Mouse (Mus musculus) hindbrain, embryonic 14.5 days (tissue): ENCODE results near the gene Rdm1. TPM values are rescaled to one million over a fixed set of nuclear protein-coding genes. Genes with fewer than 3 reads are reported as not detected.
"Not testable (repeated sequence)": the region's sequence is repeated elsewhere in the genome, so short reads cannot be mapped to it uniquely, and the experiment has no call there.

ENCODE experiments used
- ATAC-seq: fragments of 200-750 bp; cut with Nextera tagmentation; 2 replicates; pipeline ENCODE4 v1.8.0; 2017; ENCODE audit warnings: moderate number of reproducible peaks, mild to moderate bottlenecking, moderate TSS enrichment, moderate library complexity; ENCODE audit not compliant: low FRiP score
- DNase-seq: peaks from one replicate; pipeline ENCODE4 v3.0.0-alpha.2; 2015; ENCODE audit warnings: low spot score
- H3K27ac ChIP-seq: fragments of 300-500 bp; sonication (generic); 2 replicates; pipeline ENCODE4 v1.5.1; 2014; ENCODE audit warnings: mild to moderate bottlenecking, moderate library complexity
- H3K27me3 ChIP-seq: fragments of 300-500 bp; sonication (generic); 2 replicates; pipeline ENCODE4 v1.6.1; 2014; ENCODE audit warnings: mild to moderate bottlenecking, low read length, mixed read lengths; ENCODE audit not compliant: control insufficient read depth, insufficient read depth
- H3K36me3 ChIP-seq: fragments of 300-500 bp; sonication (generic); replicated peaks from 2 replicates; pipeline ENCODE4 v1.6.1; 2014; ENCODE audit not compliant: control insufficient read depth, insufficient read depth
- H3K4me1 ChIP-seq: fragments of 300-500 bp; sonication (generic); replicated peaks from 2 replicates; pipeline ENCODE4 v1.6.1; 2014; ENCODE audit warnings: antibody characterized with exemption, low read length, mixed read lengths; ENCODE audit not compliant: control insufficient read depth, insufficient read depth
- H3K4me2 ChIP-seq: fragments of 300-500 bp; sonication (generic); replicated peaks from 2 replicates; pipeline ENCODE4 v1.6.1; 2014; ENCODE audit warnings: mild to moderate bottlenecking, moderate library complexity
- H3K4me3 ChIP-seq: fragments of 300-500 bp; sonication (generic); replicated peaks from 2 replicates; pipeline ENCODE4 v1.5.1; 2014; ENCODE audit warnings: mild to moderate bottlenecking, low read length
- H3K9ac ChIP-seq: fragments of 300-500 bp; sonication (generic); 2 replicates; pipeline ENCODE4 v1.6.1; 2014
- H3K9me3 ChIP-seq: fragments of 300-500 bp; sonication (generic); 2 replicates; pipeline ENCODE4 v1.6.1; 2016; ENCODE audit warnings: low read length; ENCODE audit not compliant: control insufficient read depth
- WGBS: fragments of 180-500 bp; shearing (Covaris S2); extraction: QIAGEN DNeasy Blood & Tissue Kit; methylation state at CpG from one replicate; pipeline ENCODE4 v1.1.7; 2014; 5-methylcytosine and 5-hydroxymethylcytosine counted together
- polyA plus RNA-seq: library from polyadenylated mRNA; unstranded; fragments of >200 nt; fragmentation: Nextera tagmentation; extraction: Ambion mirVana; gene quantifications from 2 replicates; pipeline ENCODE4 v1.2.1, GENCODE M21; 2014

Gene Rdm1
- polyA plus RNA-seq, 1 experiment from 2014 or later, result 16.6 TPM

GRCm38 (mm10) chr11:101645411-101646282 is 18.7 kb downstream of the Rdm1 start:
- ATAC-seq (peak; percentile 86), DNase-seq (peak; percentile 83)
- H3K36me3 ChIP-seq, H3K27me3 ChIP-seq, H3K4me1 ChIP-seq, H3K9me3 ChIP-seq: not testable (repeated sequence)
- peak overlapping the region; percentile 22 for H3K4me3 ChIP-seq
- peak overlapping the region; percentile 65 for H3K9ac ChIP-seq
- H3K4me2 ChIP-seq, result peak overlapping the region; percentile 51
- peak overlapping the region; percentile 97 for H3K27ac ChIP-seq
- under 1% methylated on average over 43 of the region's 56 CpGs for WGBS

- WGBS, result 18% methylated on average over 12 of the region's 16 CpGs
- Histone ChIP-seq H3K4me3 (peak overlapping the region; percentile 22), H3K27ac (peak overlapping the region; percentile 97), H3K4me2 (peak overlapping the region; percentile 51), H3K9ac (peak overlapping the region; percentile 65)
- not testable (repeated sequence) for H3K4me1 ChIP-seq, H3K27me3 ChIP-seq, DNase-seq, H3K36me3 ChIP-seq, H3K9me3 ChIP-seq, ATAC-seq
Observed at GRCm38 (mm10) chr11:101646283-101646794, 19.3 kb downstream of the Rdm1 start.

GRCm38 (mm10) chr11:101647093-101647492 is 20.1 kb downstream of the Rdm1 start:
- H3K4me3 ChIP-seq, H3K27me3 ChIP-seq, H3K4me1 ChIP-seq, DNase-seq, H3K9me3 ChIP-seq, ATAC-seq, H3K36me3 ChIP-seq, H3K4me2 ChIP-seq, H3K9ac ChIP-seq: not testable (repeated sequence)
- H3K27ac ChIP-seq, result 0 out of 2 replicates have a peak overlapping the region, but pooled peaks have one; percentile 97
- WGBS, result 94% methylated on average over 10 of the region's 10 CpGs

GRCm38 (mm10) chr11:101656356-101656755 is 29.4 kb downstream of the Rdm1 start:
- Histone ChIP-seq H3K4me3 (no peak overlapping the region), H3K4me2 (no peak overlapping the region), H3K36me3 (no peaks in the 10 kb centered on the region), H3K27me3 (no peaks in the 10 kb centered on the region), H3K9ac (no peak overlapping the region), H3K4me1 (peaks cover 6% of the 10 kb centered on the region; the same call in 1 of the 2 replicates), H3K27ac (no peak overlapping the region), H3K9me3 (no peaks in the 10 kb centered on the region)
- DNase-seq (no peak), ATAC-seq (no peak)
- 90% methylated on average over 4 of the region's 4 CpGs for WGBS

- peak overlapping the region; percentile 99 for H3K27ac ChIP-seq
- no peak for DNase-seq
- peak overlapping the region; percentile 26 for H3K4me3 ChIP-seq
- peak overlapping the region; percentile 46 for H3K4me2 ChIP-seq
- 4% methylated on average over 3 of the region's 3 CpGs for WGBS
- peaks cover 6% of the 10 kb centered on the region; the same call in 1 of the 2 replicates for H3K4me1 ChIP-seq
- H3K27me3 ChIP-seq, result no peaks in the 10 kb centered on the region
- no peaks in the 10 kb centered on the region for H3K36me3 ChIP-seq
- H3K9me3 ChIP-seq, result no peaks in the 10 kb centered on the region
- peak; percentile 51 for ATAC-seq
- peak overlapping the region; percentile 76 for H3K9ac ChIP-seq
Observed at GRCm38 (mm10) chr11:101657528-101657885, 30.5 kb downstream of the Rdm1 start.

GRCm38 (mm10) chr11:101657886-101658750 is 31.1 kb downstream of the Rdm1 start:
- Histone ChIP-seq H3K9ac (peak overlapping the region; percentile 76), H3K27ac (peak overlapping the region; percentile 99), H3K4me3 (peak overlapping the region; percentile 26), H3K4me2 (peak overlapping the region; percentile 46)
- not testable (repeated sequence) for H3K9me3 ChIP-seq, H3K36me3 ChIP-seq, H3K27me3 ChIP-seq, H3K4me1 ChIP-seq
- under 1% methylated on average over 38 of the region's 40 CpGs for WGBS
- ATAC-seq (peak; percentile 92), DNase-seq (peak; percentile 90)

- 42% methylated on average over 10 of the region's 10 CpGs for whole genome bisulfite sequencing
- Histone ChIP-seq H3K4me2 (no peak overlapping the region), H3K36me3 (no peaks in the 10 kb centered on the region), H3K27me3 (no peaks in the 10 kb centered on the region), H3K9ac (no peak overlapping the region), H3K4me1 (peaks cover 6% of the 10 kb centered on the region; the same call in 1 of the 2 replicates), H3K4me3 (no peak overlapping the region), H3K9me3 (no peaks in the 10 kb centered on the region), H3K27ac (peak overlapping the region; percentile 83)
- ATAC-seq (no peak; the same call in 1 of the 2 replicates), DNase-seq (peak; percentile 81)
Observed at GRCm38 (mm10) chr11:101658751-101659558, 32.0 kb downstream of the Rdm1 start.

- Histone ChIP-seq H3K27me3 (no peaks in the 10 kb centered on the region), H3K4me3 (no peak overlapping the region), H3K4me2 (no peak overlapping the region), H3K36me3 (no peaks in the 10 kb centered on the region), H3K4me1 (peaks cover 6% of the 10 kb centered on the region; the same call in 1 of the 2 replicates), H3K27ac (no peak overlapping the region), H3K9me3 (no peaks in the 10 kb centered on the region), H3K9ac (no peak overlapping the region)
- ATAC-seq (no peak), DNase-seq (no peak)
- WGBS, result 84% methylated on average over 7 of the region's 7 CpGs
Observed at GRCm38 (mm10) chr11:101661191-101661590, 34.2 kb downstream of the Rdm1 start.
